Mouse (Mus musculus) embryonic facial prominence, embryonic 14.5 days (tissue): Measurements from ENCODE around the gene Ccr8. TPM values are rescaled to one million over a fixed set of nuclear protein-coding genes. Genes with fewer than 3 reads are reported as not detected.
A peak's percentile ranks its signal among the peaks of the same experiment; 100 is the strongest.
"Not testable (repeated sequence)": the region's sequence is repeated elsewhere in the genome, so short reads cannot be mapped to it uniquely, and the experiment has no call there.

ENCODE experiments used
- ATAC-seq: fragments of 200-750 bp; cut with Nextera tagmentation; 2 replicates; pipeline ENCODE4 v1.8.0; 2017; ENCODE audit warnings: low read depth, moderate number of reproducible peaks, moderate TSS enrichment
- DNase-seq: peaks from one replicate; pipeline ENCODE4 v3.0.0-alpha.2; 2015; ENCODE audit warnings: low spot score
- H3K27ac ChIP-seq: fragments of 300-500 bp; sonication (generic); replicated peaks from 2 replicates; pipeline ENCODE4 v1.5.1; 2014; ENCODE audit warnings: low read depth, mild to moderate bottlenecking, low read length, moderate library complexity
- H3K27me3 ChIP-seq: fragments of 300-500 bp; sonication (generic); replicated peaks from 2 replicates; pipeline ENCODE4 v1.6.1; 2014; ENCODE audit warnings: low read length; ENCODE audit not compliant: control insufficient read depth, insufficient read depth
- H3K36me3 ChIP-seq: fragments of 300-500 bp; sonication (generic); 2 replicates; pipeline ENCODE4 v1.6.1; 2014; ENCODE audit warnings: low read length, mixed read lengths; ENCODE audit not compliant: control insufficient read depth, insufficient read depth
- H3K4me1 ChIP-seq: fragments of 300-500 bp; sonication (generic); 2 replicates; pipeline ENCODE4 v1.6.1; 2014; ENCODE audit warnings: antibody characterized with exemption, low read length; ENCODE audit not compliant: control insufficient read depth, insufficient read depth
- H3K4me2 ChIP-seq: fragments of 300-500 bp; sonication (generic); 2 replicates; pipeline ENCODE4 v1.6.1; 2014; ENCODE audit warnings: low read depth, mild to moderate bottlenecking, low read length, moderate library complexity, mixed read lengths
- H3K4me3 ChIP-seq: fragments of 300-500 bp; sonication (generic); 2 replicates; pipeline ENCODE4 v1.5.1; 2014; ENCODE audit warnings: low read depth, mild to moderate bottlenecking, low read length
- H3K9ac ChIP-seq: fragments of 300-500 bp; sonication (generic); 2 replicates; pipeline ENCODE4 v1.6.1; 2014; ENCODE audit warnings: low read depth, mild to moderate bottlenecking, low read length, moderate library complexity, mixed read lengths
- H3K9me3 ChIP-seq: fragments of 300-500 bp; sonication (generic); 2 replicates; pipeline ENCODE4 v1.6.1; 2016; ENCODE audit warnings: low read length; ENCODE audit not compliant: control insufficient read depth
- WGBS: fragments of 180-500 bp; shearing (Covaris S2); extraction: QIAGEN DNeasy Blood & Tissue Kit; methylation state at CpG from one replicate; pipeline ENCODE4 v1.1.7; 2014; 5-methylcytosine and 5-hydroxymethylcytosine counted together
- polyA plus RNA-seq: library from polyadenylated mRNA; unstranded; fragments of >200 nt; fragmentation: Nextera tagmentation; extraction: Ambion mirVana; gene quantifications from 2 replicates; pipeline ENCODE4 v1.2.1, GENCODE M21; 2014

Gene Ccr8
- polyA plus RNA-seq, 1 experiment from 2014 or later = 2.3 TPM

DNA sequence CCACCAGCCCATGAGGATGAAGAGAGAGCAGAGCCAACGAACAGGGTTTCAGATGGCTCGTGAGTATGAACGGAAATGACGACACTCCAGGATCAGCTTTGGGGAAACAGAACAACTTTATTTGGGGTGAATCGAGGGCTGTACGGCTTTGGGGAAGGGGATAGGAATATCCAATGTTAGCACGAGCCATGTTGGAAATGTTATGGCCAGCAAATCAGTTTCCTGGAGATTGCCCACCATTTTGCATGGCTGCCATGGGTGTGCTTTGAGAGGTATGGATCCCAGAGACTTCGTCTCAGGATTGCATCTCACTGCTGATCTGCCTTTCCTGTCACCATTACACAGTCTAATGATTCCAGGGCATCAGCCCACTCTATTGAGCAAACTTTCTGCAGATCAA lies 7.4 kb downstream of the Ccr8 start:
- no peak for ATAC-seq
- H3K36me3 ChIP-seq = no peaks in the 10 kb centered on the region
- H3K4me1 ChIP-seq = no peaks in the 10 kb centered on the region
- H3K9me3 ChIP-seq = no peaks in the 10 kb centered on the region
- WGBS = 86% methylated on average over 8 of the region's 8 CpGs
- H3K9ac ChIP-seq = no peak overlapping the region
- H3K27me3 ChIP-seq = no peaks in the 10 kb centered on the region
- no peak overlapping the region for H3K4me2 ChIP-seq
- H3K4me3 ChIP-seq = no peak overlapping the region
- H3K27ac ChIP-seq = no peak overlapping the region
- no peak for DNase-seq

DNA sequence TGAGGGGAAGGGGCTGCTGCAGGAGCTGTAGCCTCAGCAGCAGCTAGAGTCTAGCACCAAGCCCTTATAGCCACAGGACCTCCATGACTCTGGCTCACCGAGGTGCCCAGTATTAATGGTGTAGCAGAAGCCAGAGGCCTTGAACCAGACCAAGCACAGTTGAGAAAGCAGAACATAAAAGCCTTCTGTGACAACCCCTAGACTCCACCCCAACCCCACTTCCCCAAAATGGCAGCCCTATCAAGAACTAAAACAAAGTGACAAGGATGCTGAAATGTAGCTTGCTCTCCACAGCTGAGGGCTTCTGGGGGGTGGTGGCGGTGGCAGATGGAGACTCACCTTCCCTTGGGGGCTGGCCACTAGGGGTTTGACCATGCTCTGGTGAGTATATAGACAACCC lies 9.3 kb downstream of the Ccr8 start:
- Histone ChIP-seq H3K27me3 (no peaks in the 10 kb centered on the region), H3K4me1 (no peaks in the 10 kb centered on the region), H3K4me2 (no peak overlapping the region), H3K4me3 (no peak overlapping the region), H3K27ac (no peak overlapping the region), H3K9me3 (no peaks in the 10 kb centered on the region), H3K36me3 (no peaks in the 10 kb centered on the region), H3K9ac (no peak overlapping the region)
- no peak for ATAC-seq
- WGBS = 85% methylated on average over 2 of the region's 2 CpGs
- DNase-seq = no peak

- not testable (repeated sequence) for ATAC-seq, H3K4me1 ChIP-seq, H3K36me3 ChIP-seq, DNase-seq, H3K27ac ChIP-seq, H3K4me3 ChIP-seq, H3K4me2 ChIP-seq, H3K9ac ChIP-seq, H3K9me3 ChIP-seq, H3K27me3 ChIP-seq
- WGBS = 91% methylated on average over 12 of the region's 12 CpGs
Measured at GRCm38 (mm10) chr9:120108953-120109352, 17.0 kb downstream of the Ccr8 start.

GRCm38 (mm10) chr9:120110211-120111018 lies 18.5 kb downstream of the Ccr8 start, which contains the start of gene Slc25a38:
Slc25a38 (plus strand) TSS chr9:120110374.
- ATAC-seq = peak; percentile 98
- peak within 1 kb of the TSS; percentile 68 for H3K9ac ChIP-seq
- no peaks in the 10 kb centered on the region for H3K9me3 ChIP-seq

DNA sequence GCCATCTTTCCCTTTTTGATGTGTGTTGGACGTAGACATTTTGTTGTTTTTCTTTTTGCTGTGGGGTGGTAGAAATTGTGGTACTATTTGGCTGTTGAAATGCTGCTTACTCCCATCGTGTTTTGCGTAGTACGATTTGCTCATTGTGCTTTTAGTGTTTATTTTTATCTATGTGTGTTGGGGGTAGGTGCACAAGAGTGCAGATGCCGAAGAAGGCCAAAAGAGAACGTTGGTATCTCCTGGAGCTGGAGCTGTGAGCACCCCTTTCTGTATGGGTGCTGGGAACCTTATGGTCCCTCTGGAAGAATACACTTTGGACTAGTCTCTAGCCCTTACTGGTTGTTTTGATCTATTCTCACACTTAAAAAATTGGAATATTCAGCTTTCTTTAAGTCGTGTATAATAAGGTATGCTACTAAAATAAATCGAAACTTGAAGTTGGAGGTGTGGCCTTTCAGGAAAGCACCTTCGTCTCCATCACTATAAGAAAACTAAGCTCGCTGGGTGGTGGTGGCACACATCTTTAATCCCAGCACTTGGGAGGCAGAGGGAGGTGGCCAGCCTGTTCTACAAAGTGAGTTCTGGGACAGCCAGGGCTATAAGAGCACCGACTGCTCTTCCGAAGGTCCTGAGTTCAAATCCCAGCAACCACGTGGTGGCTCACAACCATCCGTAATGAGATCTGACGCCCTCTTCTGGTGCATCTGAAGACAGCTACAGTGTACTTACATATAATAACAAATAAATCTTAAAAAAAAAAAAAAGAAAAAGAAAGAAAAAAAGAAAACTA lies 19.4 kb downstream of the Ccr8 start:
- Histone ChIP-seq H3K9ac (peak overlapping the region; percentile 68), H3K36me3 (no peaks in the 10 kb centered on the region), H3K27ac (peak overlapping the region; percentile 91), H3K27me3 (no peaks in the 10 kb centered on the region), H3K4me1 (peaks cover 7% of the 10 kb centered on the region), H3K9me3 (no peaks in the 10 kb centered on the region), H3K4me3 (peak overlapping the region; percentile 60), H3K4me2 (peak overlapping the region; percentile 77)
- WGBS = 76% methylated on average over 15 of the region's 15 CpGs
- ATAC-seq (no peak), DNase-seq (no peak)

More at GRCm38 (mm10) chr9:120110211-120111018, 18.5 kb downstream of the Ccr8 start, which contains the start of gene Slc25a38:
- WGBS = 1% methylated on average over 40 of the region's 62 CpGs
- Histone ChIP-seq H3K4me3 (peak within 1 kb of the TSS; percentile 60), H3K4me2 (peak within 1 kb of the TSS; percentile 77), H3K27ac (peak within 1 kb of the TSS; percentile 91), H3K4me1 (peaks cover 7% of the 10 kb centered on the region), H3K36me3 (no peaks in the 10 kb centered on the region), H3K27me3 (no peaks in the 10 kb centered on the region)
- DNase-seq = peak; percentile 97

- no peak overlapping the region for H3K4me2 ChIP-seq
- no peak for ATAC-seq
- no peak overlapping the region for H3K27ac ChIP-seq
- 95% methylated on average over 6 of the region's 6 CpGs for WGBS
- no peak for DNase-seq
- H3K9me3 ChIP-seq = no peaks in the 10 kb centered on the region
- H3K27me3 ChIP-seq = no peaks in the 10 kb centered on the region
- H3K36me3 ChIP-seq = peaks cover 5% of the 10 kb centered on the region
- H3K4me3 ChIP-seq = no peak overlapping the region
- H3K9ac ChIP-seq = no peak overlapping the region
- peaks cover 7% of the 10 kb centered on the region for H3K4me1 ChIP-seq
Measured at GRCm38 (mm10) chr9:120112472-120112871, 20.6 kb downstream of the Ccr8 start.

DNA sequence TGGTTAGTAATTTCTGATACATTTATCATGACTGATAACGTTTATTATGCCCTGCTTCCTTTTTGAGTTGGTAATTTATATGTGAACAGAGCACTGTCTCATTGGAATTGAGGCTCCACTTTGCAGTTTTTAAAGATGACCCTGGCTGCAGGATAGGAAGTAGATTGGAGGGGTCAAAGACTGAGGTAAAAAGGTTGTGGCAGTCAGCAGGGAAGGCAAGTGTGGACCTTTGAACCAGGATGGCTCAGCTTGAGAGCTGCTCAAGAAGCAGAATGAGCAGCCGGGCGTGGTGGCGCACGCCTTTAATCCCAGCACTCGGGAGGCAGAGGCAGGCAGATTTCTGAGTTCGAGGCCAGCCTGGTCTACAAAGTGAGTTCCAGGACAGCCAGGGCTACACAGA lies 21.5 kb downstream of the Ccr8 start:
- H3K9ac ChIP-seq = no peak overlapping the region
- H3K27me3 ChIP-seq = no peaks in the 10 kb centered on the region
- H3K9me3 ChIP-seq = no peaks in the 10 kb centered on the region
- no peak overlapping the region for H3K27ac ChIP-seq
- no peak overlapping the region for H3K4me3 ChIP-seq
- H3K4me1 ChIP-seq = peaks cover 7% of the 10 kb centered on the region
- H3K4me2 ChIP-seq = no peak overlapping the region
- H3K36me3 ChIP-seq = peaks cover 15% of the 10 kb centered on the region
- 96% methylated on average over 6 of the region's 7 CpGs for WGBS
- DNase-seq (no peak), ATAC-seq (no peak)

- H3K9ac ChIP-seq = 0 out of 2 replicates have a peak overlapping the region, but pooled peaks have one; percentile 8
Measured at GRCm38 (mm10) chr9:120114051-120114788, 22.3 kb downstream of the Ccr8 start.

More at GRCm38 (mm10) chr9:120114051-120114788, 22.3 kb downstream of the Ccr8 start:
- no peak for DNase-seq
- Histone ChIP-seq H3K9me3 (no peaks in the 10 kb centered on the region), H3K4me3 (no peak overlapping the region), H3K36me3 (peaks cover 21% of the 10 kb centered on the region), H3K4me1 (peaks cover 7% of the 10 kb centered on the region), H3K4me2 (no peak overlapping the region), H3K27ac (no peak overlapping the region), H3K27me3 (no peaks in the 10 kb centered on the region)
- no peak for ATAC-seq
- 85% methylated on average over 15 of the region's 17 CpGs for WGBS
